Mouse (Mus musculus): ENCODE results near the gene Bcam.
A peak's percentile ranks its signal among the peaks of the same experiment; 100 is the strongest.

DNA sequence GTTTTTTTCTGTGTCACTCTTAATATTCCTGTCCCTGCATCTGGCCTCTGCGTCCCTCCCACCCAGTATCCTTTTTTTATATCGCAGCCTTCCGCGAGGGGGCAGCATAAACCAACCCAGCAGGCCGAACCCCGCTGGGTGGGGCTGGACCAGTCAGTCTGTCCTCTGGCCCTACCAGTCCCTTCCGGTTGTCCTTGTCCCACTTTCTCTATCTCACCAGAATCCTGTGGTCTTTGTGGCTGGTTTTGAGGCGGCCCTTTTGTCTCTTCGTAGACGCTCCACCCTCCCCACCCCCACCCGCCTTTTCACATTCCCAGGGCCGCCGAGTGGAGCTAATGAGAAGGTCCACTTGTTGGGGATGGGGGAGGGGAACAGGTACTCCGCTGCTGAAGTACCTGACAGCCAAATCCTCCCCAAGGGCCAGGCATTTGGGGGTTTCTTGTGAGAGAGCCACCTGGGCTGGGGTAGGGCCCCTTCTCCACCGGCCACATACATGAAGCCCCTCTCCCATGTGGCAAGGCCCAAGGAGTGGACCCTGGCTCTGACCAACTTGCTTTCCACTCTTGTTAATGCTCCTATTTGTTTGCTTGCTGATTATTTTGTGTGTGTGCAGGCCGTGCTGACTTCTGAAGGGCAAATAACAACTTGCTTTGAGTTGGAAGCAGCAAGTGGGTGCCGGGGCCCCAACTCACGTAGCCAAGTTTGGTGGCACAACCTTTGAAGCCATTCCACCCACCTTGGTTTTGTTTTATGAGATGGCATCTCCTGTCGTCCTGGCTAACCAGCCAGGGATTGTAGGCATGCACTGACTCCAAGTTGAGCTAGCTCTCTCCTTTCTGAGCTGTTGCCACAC lies 20.4 kb downstream of the Bcam start, which contains the start of gene Nectin2:
- TF ChIP-seq CTCF (IDR thresholded peaks at IDR 0.05; ENCODE audit: control insufficient read depth, insufficient read depth, insufficient replicate concordance, low read depth, low read length) (peak; percentile 67; the same call in 1 of the 2 replicates), POLR2A (IDR thresholded peaks at IDR 0.05; ENCODE audit: control insufficient read depth, low read depth, low read length) (no peak)

Measured in testis, adult 2 months (tissue).